In the genomic region with DNA sequence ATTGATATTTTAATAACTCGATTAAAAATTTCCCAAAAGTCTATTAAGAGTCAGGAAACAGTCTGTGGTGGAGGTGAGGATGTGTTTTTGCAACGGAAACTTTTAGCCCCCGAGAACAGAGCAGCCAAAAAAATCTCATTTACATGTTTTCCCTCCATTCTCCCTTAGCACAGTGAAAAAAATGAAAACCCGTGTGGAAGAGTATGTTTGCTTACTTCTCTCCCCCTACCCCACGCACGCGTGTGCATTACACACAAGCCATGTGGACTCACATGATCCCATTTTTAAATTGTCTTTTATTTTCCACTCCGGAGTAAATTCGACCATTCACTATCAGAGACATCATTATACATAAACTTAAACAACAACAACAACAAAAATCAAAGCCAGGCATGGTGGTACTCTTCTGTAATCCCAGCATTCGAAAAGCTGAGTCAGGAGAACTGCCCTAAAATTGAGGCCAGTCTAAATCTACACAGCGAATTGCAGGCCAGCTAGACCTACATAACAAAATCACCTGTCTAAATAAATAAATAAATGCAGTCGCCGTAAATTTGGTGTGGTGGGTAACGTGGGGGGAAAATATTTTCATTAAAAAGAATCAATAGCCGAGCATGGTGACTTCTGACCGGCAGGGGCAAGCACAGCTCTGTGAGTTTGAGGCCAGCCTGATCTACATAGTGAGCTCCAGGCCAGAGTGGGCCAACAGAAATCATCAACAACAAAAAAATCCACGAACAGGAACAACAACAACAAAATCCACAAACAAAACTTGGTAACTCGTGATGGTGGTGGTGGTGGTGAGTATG, we compare ENCODE assay signal across 8 mouse cellular contexts. TPM values are rescaled to one million over a fixed set of nuclear protein-coding genes. Genes with fewer than 3 reads are reported as not detected.
DNase-seq lines count a peak whose midpoint lies in the region; ATAC-seq lines count a peak whose summit lies in the region.

No protein-coding gene starts in this region.

- no peak for DNase-seq in heart, postnatal 14 days
- DNase-seq in ES-CJ7 (ENCODE audit: low read depth, low spot score): peak; percentile 60
- DNase-seq in splenic B cell, adult 2 months (ENCODE audit: low read depth, low spot score): peak; percentile 39
- DNase-seq in thymus, postnatal 25 days: no peak

- no peak for ATAC-seq in heart, embryonic 13.5 days (ENCODE audit: extremely low read depth, insufficient number of reproducible peaks, low FRiP score, low TSS enrichment)
- ATAC-seq in erythroblast, adult 5-6 weeks (replicated peaks; ENCODE audit: low FRiP score, poor library complexity, severe bottlenecking): peak; percentile 26
- ATAC-seq in limb, embryonic 15.5 days (ENCODE audit: insufficient number of reproducible peaks, low FRiP score, low TSS enrichment, low read depth): no peak
- ATAC-seq in monocyte, adult 5-6 weeks (replicated peaks; ENCODE audit: insufficient number of reproducible peaks, low FRiP score, low TSS enrichment, poor library complexity, severe bottlenecking): no peak

- 0 out of 2 replicates have a peak, but pooled peaks cover under 1% of the 10 kb centered on the region for H3K36me3 ChIP-seq in heart, embryonic 13.5 days
- no peaks in the 10 kb centered on the region for H3K36me3 ChIP-seq in limb, embryonic 15.5 days
- no peaks in the 10 kb centered on the region for H3K36me3 ChIP-seq in splenic B cell, adult 2 months (ENCODE audit: control insufficient read depth, insufficient read depth, low read length, poor library complexity, severe bottlenecking)

- no peaks in the 10 kb centered on the region for H3K27me3 ChIP-seq in heart, embryonic 13.5 days (replicated peaks)
- no peaks in the 10 kb centered on the region for H3K27me3 ChIP-seq in limb, embryonic 15.5 days
- H3K27me3 ChIP-seq in splenic B cell, adult 2 months (ENCODE audit: control insufficient read depth, insufficient read depth, low read length, poor library complexity, severe bottlenecking): no peaks in the 10 kb centered on the region

- H3K4me1 ChIP-seq in heart, embryonic 13.5 days: peaks cover 32% of the 10 kb centered on the region
- peaks cover 20% of the 10 kb centered on the region for H3K4me1 ChIP-seq in limb, embryonic 15.5 days

- no peaks in the 10 kb centered on the region for H3K9me3 ChIP-seq in heart, embryonic 13.5 days
- H3K9me3 ChIP-seq in limb, embryonic 15.5 days: no peaks in the 10 kb centered on the region

- peak overlapping the region; percentile 98 for H3K4me3 ChIP-seq in heart, embryonic 13.5 days
- peak overlapping the region; percentile 96 for H3K4me3 ChIP-seq in limb, embryonic 15.5 days

- H3K9ac ChIP-seq in heart, embryonic 13.5 days: peak overlapping the region; percentile 83
- H3K9ac ChIP-seq in limb, embryonic 15.5 days: peak overlapping the region; percentile 48

- 61% methylated on average over 18 of the region's 18 CpGs for WGBS in heart, embryonic 13.5 days
- 45% methylated on average over 18 of the region's 18 CpGs for WGBS in limb, embryonic 15.5 days

- H3K27ac ChIP-seq in heart, embryonic 13.5 days (replicated peaks): peak overlapping the region; percentile 99
- peak overlapping the region; percentile 95 for H3K27ac ChIP-seq in limb, embryonic 15.5 days

- H3K4me2 ChIP-seq in heart, embryonic 13.5 days: peak overlapping the region; percentile 72
- peak overlapping the region; percentile 49 for H3K4me2 ChIP-seq in limb, embryonic 15.5 days

- intact Hi-C loops in heart, postnatal 14 days (cut with DNase I): loop anchor here (5.0 kb wide), 1 partner anchor 85 kb away; no protein-coding TSS in a partner anchor

RNA-seq across cellular contexts. Expression of gene Nfat5, which starts 0.9 kb away (rescaled TPM):
- polyA plus RNA-seq in heart, embryonic 13.5 days (2015; fragmentation: Nextera tagmentation; extraction: Ambion mirVana): 10.0 and 10.4 TPM in 2 replicates
- 10 to 100 TPM; 36.5 to 36.6 TPM for total RNA-seq in heart, postnatal 14 days (2021)
- 11.0 and 14.6 TPM in 2 replicates for total RNA-seq in erythroblast, adult 5-6 weeks (2015; ENCODE audit: low replicate concordance)
- total RNA-seq in erythroblast, adult 5-6 weeks (2017; ENCODE audit: low replicate concordance): 9.1 and 21.7 TPM in 2 replicates
- polyA plus RNA-seq in limb, embryonic 15.5 days (2015; fragmentation: Nextera tagmentation; extraction: Ambion mirVana): 17.7 and 22.0 TPM in 2 replicates
- total RNA-seq in monocyte, adult 5-6 weeks (2017): 32.2 to 90.4 TPM (median 44.0 TPM) in 3 replicates

Comparison
In these comparisons a context has a peak if more than half of its experiments do, and no peak if none do; other contexts are left out.
1. DNase-seq: peak in ES-CJ7 (single experiment) and splenic B cell, adult 2 months (single experiment); none in heart, postnatal 14 days (0 of 2) and thymus, postnatal 25 days (single experiment).